Comparison of ENCODE assay signal across 9 mouse cellular contexts in genomic region chrX:96329764-96330163, GRCm38 (mm10). TPM values are rescaled to one million over a fixed set of nuclear protein-coding genes. Genes with fewer than 3 reads are reported as not detected.
DNase-seq lines count a peak whose midpoint lies in the region; TF ChIP-seq lines count a peak whose summit lies in the region.
"Had no signal": no experiment of that assay in that cellular context is flagged by ENCODE, and none has a peak within 500 bp of the region (broad histone marks: within the 10 kb centered on the region; RNA-seq: fewer than 3 reads in every experiment).

No protein-coding gene starts in this region.

- peak in 2 of 3 experiments; percentile 24 to 64; a peak in 3 of 6 replicates for TF ChIP-seq CTCF in MEL (IDR thresholded peaks at IDR 0.05 in 2 of 3, conservative IDR thresholded peaks at IDR 0.05 in 1 of 3; ENCODE audit: control insufficient read depth in 1 of 3, insufficient read depth in 1 of 3, low read depth in 2 of 3, low read length in 3 of 3, poor library complexity in 1 of 3, severe bottlenecking in 1 of 3)

- TF ChIP-seq RAD21 in MEL (IDR thresholded peaks at IDR 0.05; ENCODE audit: low read depth, low read length) = peak; percentile 63

- no peak for TF ChIP-seq POLR2A in MEL (IDR thresholded peaks at IDR 0.05; ENCODE audit: control insufficient read depth in 1 of 2, insufficient read depth in 1 of 2, low read depth in 1 of 2, low read length in 2 of 2, poor library complexity in 1 of 2)

- no peaks in the 10 kb centered on the region for H3K4me1 ChIP-seq in MEL (ENCODE audit: control insufficient read depth in 1 of 2, insufficient read depth in 2 of 2, low read length in 2 of 2)
- H3K4me1 ChIP-seq: liver, embryonic 15.5 days had no signal

- no peak for TF ChIP-seq EP300 in MEL (IDR thresholded peaks at IDR 0.05; ENCODE audit: low read depth in 1 of 2, low read length in 2 of 2)

- no peak overlapping the region for H3K4me3 ChIP-seq in MEL (ENCODE audit: control insufficient read depth in 1 of 2, insufficient read depth in 1 of 2, low read depth in 2 of 2, low read length in 2 of 2)
- H3K4me3 ChIP-seq: liver, embryonic 15.5 days had no signal

- H3K27ac ChIP-seq in MEL (ENCODE audit: control insufficient read depth, low read depth, low read length) = no peak overlapping the region
- H3K27ac ChIP-seq: liver, embryonic 15.5 days had no signal

- intact Hi-C loops in heart, postnatal 25 days (cut with DNase I) = loop anchor here (5.0 kb wide), 1 partner anchor 322 kb away; no protein-coding TSS in a partner anchor

- H3K9ac ChIP-seq in MEL (ENCODE audit: control insufficient read depth, low read depth, low read length, poor library complexity, severe bottlenecking) = no peak overlapping the region
- H3K9ac ChIP-seq: liver, embryonic 15.5 days had no signal

- H3K9me3 ChIP-seq in MEL (replicated peaks; ENCODE audit: insufficient read depth, low read length) = no peaks in the 10 kb centered on the region
- H3K9me3 ChIP-seq: liver, embryonic 15.5 days had no signal

- no peaks in the 10 kb centered on the region for H3K36me3 ChIP-seq in MEL (ENCODE audit: control insufficient read depth in 1 of 2, insufficient read depth in 2 of 2, low read length in 2 of 2)
- H3K36me3 ChIP-seq: liver, embryonic 15.5 days had no signal

- no peaks in the 10 kb centered on the region for H3K27me3 ChIP-seq in MEL (ENCODE audit: control insufficient read depth in 1 of 2, insufficient read depth in 2 of 2, low read length in 2 of 2)
- H3K27me3 ChIP-seq: liver, embryonic 15.5 days had no signal

- H3K79me2 ChIP-seq in MEL (ENCODE audit: control insufficient read depth, insufficient read depth, low read length, poor library complexity) = no peaks in the 10 kb centered on the region

- DNase-seq in heart, adult 8-10 months (ENCODE audit: low spot score) = peak; percentile 2
- no peak for DNase-seq in heart, postnatal 25 days (ENCODE audit: low spot score)
- DNase-seq in 3T3-L1 (ENCODE audit: low read depth, low spot score) (peak; percentile 57), MEL (ENCODE audit: low read depth, low spot score) (peak; percentile 58)
- peak; percentile 1 to 3 for DNase-seq in kidney, postnatal 4 days
- DNase-seq in ovary, adult 18-20 months (ENCODE audit: low spot score) = no peak
- DNase-seq in urinary bladder, postnatal 14 days (ENCODE audit: low spot score) = no peak
- DNase-seq in natural killer cell, adult 2 months (ENCODE audit: low spot score in 2 of 2) = no peak

TF ChIP-seq in MEL, 35 proteins besides CTCF, POLR2A, EP300 and RAD21:
- no peak for TF ChIP-seq MEF2A (IDR thresholded peaks at IDR 0.05; ENCODE audit: extremely low read depth, insufficient replicate concordance, low read depth, low read length, poor library complexity, severe bottlenecking)
- TF ChIP-seq SIN3A (IDR thresholded peaks at IDR 0.05; ENCODE audit: low read length) = no peak
- no peak for TF ChIP-seq MAZ (IDR thresholded peaks at IDR 0.05; ENCODE audit: low read depth, low read length)
- no peak for TF ChIP-seq POLR2AphosphoS2 (IDR thresholded peaks at IDR 0.05; ENCODE audit: low read length)
- TF ChIP-seq RCOR1 (IDR thresholded peaks at IDR 0.05; ENCODE audit: low read depth, low read length) = no peak
- TF ChIP-seq SMC3 (IDR thresholded peaks at IDR 0.05; ENCODE audit: low read depth, low read length) = peak; percentile 80
- TF ChIP-seq ZC3H11A (IDR thresholded peaks at IDR 0.05; ENCODE audit: low read depth, low read length) = peak; percentile 61

RNA-seq across cellular contexts. Expression of gene Vsig4, which starts 36.5 kb away (rescaled TPM):
- total RNA-seq in heart, adult 8-10 months (2022) = 1 to 10 TPM; 1.0 to 1.3 (median 1.1) TPM
- 1 to 10 TPM in 1 of 2 experiments, under 1 TPM in 1; 0.75 to 1.1 TPM for total RNA-seq in heart, postnatal 25 days (2021)
- not detected in 2 replicates for total RNA-seq in MEL (2012; rRNA removed)
- polyA plus RNA-seq in MEL (2012; ENCODE audit: insufficient read depth in 1 of 2, insufficient read length in 2 of 2, low read depth in 1 of 2, low replicate concordance in 2 of 2, missing spikeins in 1 of 2) = not detected

Comparison
In these comparisons a context has a peak if more than half of its experiments do, and no peak if none do; other contexts are left out.
1. DNase-seq: peak in heart, adult 8-10 months (single experiment), 3T3-L1 (single experiment), MEL (single experiment) and kidney, postnatal 4 days (2 of 2); none in heart, postnatal 25 days (single experiment), ovary, adult 18-20 months (single experiment), urinary bladder, postnatal 14 days (single experiment) and natural killer cell, adult 2 months (0 of 2).